Mouse (Mus musculus) intestine, embryonic 16.5 days (tissue): Measurements from ENCODE around the gene Tmem121b. TPM values are rescaled to one million over a fixed set of nuclear protein-coding genes. Genes with fewer than 3 reads are reported as not detected.

Experiments used
- ATAC-seq: fragments of 200-750 bp; cut with Nextera tagmentation; 2 replicates; pipeline ENCODE4 v1.8.0; 2017; ENCODE audit warnings: moderate TSS enrichment, moderate library complexity
- H3K27ac ChIP-seq: fragments of 300-500 bp; sonication (generic); 2 replicates; pipeline ENCODE4 v1.5.1; 2014; ENCODE audit warnings: mild to moderate bottlenecking, low read length
- H3K27me3 ChIP-seq: fragments of 300-500 bp; sonication (generic); replicated peaks from 2 replicates; pipeline ENCODE4 v1.6.1; 2014; ENCODE audit warnings: low read length, control low read depth, mixed read lengths; ENCODE audit not compliant: control insufficient read depth, insufficient read depth
- H3K36me3 ChIP-seq: fragments of 300-500 bp; sonication (generic); 2 replicates; pipeline ENCODE4 v1.6.1; 2014; ENCODE audit warnings: low read length, control low read depth; ENCODE audit not compliant: control insufficient read depth, insufficient read depth
- H3K4me1 ChIP-seq: fragments of 300-500 bp; sonication (generic); 2 replicates; pipeline ENCODE4 v1.6.1; 2014; ENCODE audit warnings: low read length, control low read depth, mixed read lengths; ENCODE audit not compliant: control insufficient read depth, insufficient read depth
- H3K4me2 ChIP-seq: fragments of 300-500 bp; sonication (generic); 2 replicates; pipeline ENCODE4 v1.6.1; 2014; ENCODE audit warnings: low read depth, low read length, control low read depth
- H3K4me3 ChIP-seq: fragments of 300-500 bp; sonication (generic); 2 replicates; pipeline ENCODE4 v1.5.1; 2014; ENCODE audit warnings: mild to moderate bottlenecking, low read length
- H3K9ac ChIP-seq: fragments of 300-500 bp; sonication (generic); 2 replicates; pipeline ENCODE4 v1.6.1; 2014; ENCODE audit warnings: low read depth, low read length
- H3K9me3 ChIP-seq: fragments of 300-500 bp; sonication (generic); 2 replicates; pipeline ENCODE4 v1.6.1; 2016; ENCODE audit warnings: low read length, control low read depth; ENCODE audit not compliant: control insufficient read depth
- WGBS: fragments of 180-500 bp; shearing (Covaris S2); extraction: QIAGEN DNeasy Blood & Tissue Kit; methylation state at CpG from one replicate; pipeline ENCODE4 v1.1.7; 2014; 5-methylcytosine and 5-hydroxymethylcytosine counted together
- polyA plus RNA-seq: library from polyadenylated mRNA; unstranded; fragments of >200 nt; fragmentation: Nextera tagmentation; extraction: Ambion mirVana; gene quantifications from 2 replicates; pipeline ENCODE4 v1.2.1, GENCODE M21; 2015

The Tmem121b gene
- polyA plus RNA-seq: 0.06 TPM in 2 replicates

DNA sequence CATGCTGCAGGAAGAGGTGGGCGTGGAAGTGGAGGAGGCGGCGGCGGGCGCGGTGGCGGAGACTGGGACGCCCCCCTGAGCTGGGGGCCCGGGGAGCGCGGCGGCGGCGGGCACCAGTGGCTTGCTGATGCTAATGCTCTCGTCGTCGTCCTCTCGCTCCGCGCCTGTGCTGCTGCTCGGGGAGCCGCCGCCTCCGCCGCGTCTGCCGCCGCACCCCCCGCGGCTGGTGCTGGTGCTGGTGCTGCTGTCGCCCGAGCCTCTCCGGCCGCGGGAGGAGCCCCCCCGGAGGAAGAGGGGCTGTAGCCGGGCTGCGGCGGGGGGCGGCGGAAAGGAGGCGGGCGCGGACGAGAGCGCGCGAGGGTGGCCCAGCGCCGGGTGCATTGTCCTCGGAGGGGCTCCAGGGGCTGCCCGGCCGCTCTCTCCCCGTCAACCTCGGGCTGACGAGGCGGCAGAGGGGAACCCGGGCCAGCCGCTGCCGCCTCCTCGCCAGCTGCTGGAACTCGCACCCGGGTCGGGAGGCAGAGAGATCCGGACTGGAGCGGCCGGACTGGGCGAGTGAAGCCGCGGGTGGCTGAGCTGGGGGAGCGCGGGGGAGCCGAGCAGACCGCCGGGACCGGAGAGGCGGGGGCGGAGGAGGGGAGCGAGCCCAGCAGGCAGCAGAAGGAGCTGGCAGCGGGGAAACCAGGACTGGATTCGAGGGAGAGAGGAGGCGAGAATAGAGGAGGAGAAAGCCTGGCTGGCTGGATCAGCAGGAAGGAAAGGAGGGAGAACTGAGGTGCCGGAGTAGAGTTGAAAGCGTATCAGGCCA is at the start of gene Tmem121b:
Tmem121b (minus strand) TSS at position 434 of the 808 bp plus-strand sequence.
- peak; percentile 67 for ATAC-seq
- peaks cover 14% of the 10 kb centered on the region for H3K4me1 ChIP-seq
- peaks cover 39% of the 10 kb centered on the region for H3K27me3 ChIP-seq
- H3K27ac ChIP-seq: no peak within 1 kb of the TSS
- no peaks in the 10 kb centered on the region for H3K36me3 ChIP-seq
- 0% methylated on average over 58 of the region's 84 CpGs for WGBS
- peak within 1 kb of the TSS; percentile 97 for H3K4me2 ChIP-seq
- no peaks in the 10 kb centered on the region for H3K9me3 ChIP-seq
- peak within 1 kb of the TSS; percentile 66 for H3K9ac ChIP-seq
- H3K4me3 ChIP-seq: peak within 1 kb of the TSS; percentile 63

GRCm38 (mm10) chr6:120542061-120542460 is 48.5 kb upstream of the Tmem121b start:
- no peak for ATAC-seq
- 16% methylated on average over 1 of the region's 1 CpGs for WGBS
- peaks cover 5% of the 10 kb centered on the region; the same call in 1 of the 2 replicates for H3K4me1 ChIP-seq

DNA sequence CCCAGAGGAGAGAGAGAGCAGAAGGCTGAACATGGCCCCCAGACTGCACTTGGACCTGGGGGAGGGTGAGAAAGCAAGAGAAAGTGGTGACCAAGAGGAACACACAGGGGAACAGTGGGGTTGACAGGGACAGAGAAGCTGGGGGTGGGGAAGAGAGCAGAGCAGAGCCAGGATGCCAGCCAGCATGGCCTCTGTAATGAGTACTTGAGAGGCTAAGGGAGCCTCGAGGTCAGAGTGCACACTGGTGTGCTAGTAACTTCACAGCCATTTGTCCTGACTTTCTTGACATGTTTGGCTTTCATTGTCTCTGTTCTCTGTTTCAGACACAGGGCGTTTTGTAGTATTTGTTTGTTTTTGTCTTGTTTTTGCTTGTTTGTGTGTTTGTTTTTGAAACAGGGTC is 47.8 kb upstream of the Tmem121b start:
- no peaks in the 10 kb centered on the region for H3K36me3 ChIP-seq
- no peak overlapping the region for H3K27ac ChIP-seq
- H3K27me3 ChIP-seq: no peaks in the 10 kb centered on the region
- H3K4me2 ChIP-seq: no peak overlapping the region
- ATAC-seq: no peak
- H3K9ac ChIP-seq: no peak overlapping the region
- 44% methylated on average over 2 of the region's 2 CpGs for WGBS
- H3K4me1 ChIP-seq: peaks cover 5% of the 10 kb centered on the region; the same call in 1 of the 2 replicates
- H3K4me3 ChIP-seq: no peak overlapping the region
- H3K9me3 ChIP-seq: no peaks in the 10 kb centered on the region

More at GRCm38 (mm10) chr6:120542061-120542460, 48.5 kb upstream of the Tmem121b start:
- no peak overlapping the region for H3K4me3 ChIP-seq
- no peak overlapping the region for H3K4me2 ChIP-seq
- no peak overlapping the region for H3K9ac ChIP-seq
- no peak overlapping the region for H3K27ac ChIP-seq
- no peaks in the 10 kb centered on the region for H3K27me3 ChIP-seq
- no peaks in the 10 kb centered on the region for H3K9me3 ChIP-seq
- H3K36me3 ChIP-seq: no peaks in the 10 kb centered on the region

GRCm38 (mm10) chr6:120539781-120540231 is 46.2 kb upstream of the Tmem121b start:
- Histone ChIP-seq H3K4me2 (no peak overlapping the region), H3K4me3 (no peak overlapping the region), H3K36me3 (no peaks in the 10 kb centered on the region), H3K27me3 (no peaks in the 10 kb centered on the region), H3K27ac (no peak overlapping the region), H3K9ac (no peak overlapping the region), H3K4me1 (peaks cover 5% of the 10 kb centered on the region; the same call in 1 of the 2 replicates), H3K9me3 (no peaks in the 10 kb centered on the region)
- ATAC-seq: peak; percentile 25; the same call in 1 of the 2 replicates
- WGBS: 53% methylated on average over 10 of the region's 10 CpGs

DNA sequence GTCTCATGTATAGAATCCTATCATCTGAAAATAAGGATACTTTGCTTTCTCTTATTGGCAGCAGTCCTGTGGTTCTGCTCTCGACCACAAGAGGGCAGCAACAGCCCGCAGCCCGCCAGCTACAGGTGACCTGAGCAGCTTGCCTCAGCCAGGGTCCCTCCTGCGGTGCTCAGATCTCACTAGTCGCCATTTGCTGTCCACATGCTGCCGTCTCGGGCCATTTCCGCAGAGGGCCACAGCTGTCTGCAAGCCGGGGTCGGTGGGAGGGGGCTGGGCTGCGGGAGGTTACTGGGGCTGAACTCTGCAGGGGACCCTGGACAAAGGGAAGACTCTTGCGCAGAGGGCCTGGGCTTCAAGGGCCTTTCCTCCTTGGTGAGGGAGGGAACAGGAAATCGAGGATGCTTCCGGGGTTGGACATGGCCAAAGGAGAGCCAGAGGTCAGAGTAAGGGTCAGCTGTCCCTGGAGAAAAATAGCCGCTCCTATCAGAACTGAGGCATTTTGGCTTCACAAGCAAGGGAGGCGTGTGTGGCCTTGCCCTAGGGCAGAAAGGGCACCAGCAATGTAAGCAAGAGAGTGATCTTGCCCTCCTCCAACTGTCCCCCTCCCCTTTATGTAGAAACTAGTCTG is 45.6 kb upstream of the Tmem121b start:
- Histone ChIP-seq H3K9ac (peak overlapping the region; percentile 56), H3K4me3 (peak overlapping the region; percentile 38), H3K4me1 (peaks cover 5% of the 10 kb centered on the region; the same call in 1 of the 2 replicates), H3K36me3 (no peaks in the 10 kb centered on the region), H3K9me3 (no peaks in the 10 kb centered on the region), H3K27ac (no peak overlapping the region), H3K4me2 (peak overlapping the region; percentile 82), H3K27me3 (no peaks in the 10 kb centered on the region)
- 9% methylated on average over 16 of the region's 16 CpGs for WGBS
- ATAC-seq: peak; percentile 90

DNA sequence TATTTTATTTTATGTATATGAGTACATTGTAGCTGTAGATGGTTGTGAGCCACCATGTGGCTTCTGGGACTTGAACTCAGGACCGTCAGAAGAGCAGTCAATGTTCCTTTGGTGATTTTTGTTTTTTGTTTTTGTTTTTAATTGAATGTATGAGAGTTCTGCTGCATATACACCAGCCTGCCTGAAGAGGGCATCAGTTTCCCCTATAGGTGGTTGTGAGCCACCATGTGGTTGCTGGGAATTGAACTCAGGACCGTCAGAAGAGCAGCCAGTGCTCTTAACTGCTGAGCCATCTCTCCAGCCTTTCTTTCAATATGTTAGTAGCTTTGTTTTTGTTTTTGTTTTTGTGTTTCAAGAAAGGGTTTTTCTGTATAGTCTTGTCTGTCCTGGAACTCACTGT is 42.7 kb upstream of the Tmem121b start:
- Histone ChIP-seq H3K4me1 (peaks cover 5% of the 10 kb centered on the region; the same call in 1 of the 2 replicates), H3K9me3 (no peaks in the 10 kb centered on the region), H3K9ac (no peak overlapping the region), H3K4me3 (no peak overlapping the region), H3K27ac (no peak overlapping the region), H3K36me3 (no peaks in the 10 kb centered on the region), H3K4me2 (no peak overlapping the region), H3K27me3 (no peaks in the 10 kb centered on the region)
- ATAC-seq: no peak
- 87% methylated on average over 2 of the region's 2 CpGs for WGBS

DNA sequence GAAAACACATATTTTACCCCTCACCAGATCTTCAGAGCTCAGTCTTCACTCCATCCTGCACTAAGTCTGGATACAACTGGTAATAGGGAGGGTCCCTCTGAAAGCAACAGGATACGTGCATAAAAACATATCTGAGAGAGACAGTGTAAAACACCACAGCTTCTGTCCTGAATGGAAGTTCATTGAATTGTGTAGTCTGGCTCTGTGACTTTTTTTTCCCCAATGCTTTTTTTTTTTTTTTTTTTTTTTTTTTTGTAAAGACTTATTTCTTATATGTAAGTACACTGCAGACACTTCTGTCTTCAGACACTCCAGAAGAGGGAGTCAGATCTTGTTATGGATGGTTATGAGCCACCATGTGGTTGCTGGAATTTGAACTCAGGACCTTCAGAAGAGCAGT is 39.0 kb upstream of the Tmem121b start:
- peaks cover 12% of the 10 kb centered on the region for H3K4me1 ChIP-seq
- H3K27me3 ChIP-seq: no peaks in the 10 kb centered on the region
- no peak overlapping the region for H3K27ac ChIP-seq
- 76% methylated on average over 1 of the region's 1 CpGs for WGBS
- H3K36me3 ChIP-seq: no peaks in the 10 kb centered on the region
- H3K4me2 ChIP-seq: no peak overlapping the region
- H3K4me3 ChIP-seq: no peak overlapping the region
- no peaks in the 10 kb centered on the region for H3K9me3 ChIP-seq
- H3K9ac ChIP-seq: no peak overlapping the region
- ATAC-seq: no peak

DNA sequence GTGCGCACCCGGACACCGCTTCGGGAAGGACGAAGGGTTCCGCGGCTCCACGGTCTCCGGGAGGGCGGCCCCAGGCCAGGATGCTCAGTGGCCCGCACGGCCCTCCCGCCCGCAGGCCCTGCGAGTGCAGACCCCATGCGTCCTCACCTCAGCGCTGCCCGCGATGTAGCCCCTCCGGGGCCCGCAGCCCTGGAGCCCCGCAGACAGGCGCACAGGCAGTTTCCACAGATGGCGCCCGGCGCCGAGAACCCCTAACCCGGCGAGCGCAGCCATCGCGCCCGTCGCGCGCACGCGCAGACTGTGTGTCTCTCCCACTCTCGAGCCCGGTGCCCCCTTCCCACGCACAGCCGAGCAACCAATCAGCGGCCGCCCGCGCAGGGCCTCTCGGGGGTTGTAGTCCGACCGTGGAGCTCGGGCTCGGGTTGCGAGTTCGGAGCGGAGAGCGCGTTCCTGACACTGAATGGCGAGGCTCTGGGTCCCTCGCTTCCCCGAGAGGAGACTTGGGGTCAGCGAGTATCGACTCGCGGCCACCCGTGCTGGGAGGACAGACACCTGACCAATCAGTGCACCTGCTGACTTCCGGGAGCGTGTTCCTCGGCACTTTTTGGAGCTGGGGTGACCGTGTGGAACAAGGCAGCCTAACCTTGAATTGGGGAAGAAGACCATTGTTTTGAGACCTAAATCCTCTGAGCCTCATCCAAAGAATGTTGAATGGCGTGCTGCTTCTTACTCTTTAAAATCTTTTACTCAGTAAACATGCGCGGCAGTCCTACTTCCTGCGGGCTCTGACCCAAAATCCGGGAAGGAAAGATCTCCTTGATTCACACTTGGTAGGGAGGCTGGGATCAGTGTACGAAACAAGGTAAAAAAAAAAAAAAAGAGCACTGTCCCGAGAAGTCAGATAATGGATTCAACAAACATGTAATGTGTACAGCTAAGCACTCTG is 37.7 kb upstream of the Tmem121b start, which contains the start of gene Hdhd5:
Hdhd5 (minus strand) TSS at position 300 of the 946 bp plus-strand sequence.
- peak within 1 kb of the TSS; percentile 21; the same call in 1 of the 2 replicates for H3K27ac ChIP-seq
- WGBS: under 1% methylated on average over 75 of the region's 75 CpGs
- H3K27me3 ChIP-seq: no peaks in the 10 kb centered on the region
- H3K9ac ChIP-seq: peak within 1 kb of the TSS; percentile 90
- no peaks in the 10 kb centered on the region for H3K9me3 ChIP-seq
- peak; percentile 99 for ATAC-seq
- peak within 1 kb of the TSS; percentile 71 for H3K4me2 ChIP-seq
- H3K4me3 ChIP-seq: peak within 1 kb of the TSS; percentile 95
- H3K36me3 ChIP-seq: no peaks in the 10 kb centered on the region
- peaks cover 12% of the 10 kb centered on the region for H3K4me1 ChIP-seq
